Mouse (Mus musculus) kidney, postnatal 36 days (tissue): ENCODE results near the gene Rrbp1.
A peak's percentile ranks its signal among the peaks of the same experiment; 100 is the strongest.

Experiments
- DNase-seq, 2 experiments: peaks; one replicate each; pipeline ENCODE4 v3.0.0; 2021 to 2022; ENCODE audit warnings: mixed read lengths in 2 of 2

Rrbp1 gene

GRCm38 (mm10) chr2:143914760-143915599 lies 96.1 kb downstream of the Rrbp1 start, which contains the start of gene Dstn:
TSS of gene Dstn (plus strand) at chr2:143915320.
- DNase-seq, result peak; percentile 97 to 98

- peak in 1 of 2 experiments; percentile 37 for DNase-seq
These were observed 96.8 kb downstream of the Rrbp1 start for GRCm38 (mm10) chr2:143914221-143914620.

DNA sequence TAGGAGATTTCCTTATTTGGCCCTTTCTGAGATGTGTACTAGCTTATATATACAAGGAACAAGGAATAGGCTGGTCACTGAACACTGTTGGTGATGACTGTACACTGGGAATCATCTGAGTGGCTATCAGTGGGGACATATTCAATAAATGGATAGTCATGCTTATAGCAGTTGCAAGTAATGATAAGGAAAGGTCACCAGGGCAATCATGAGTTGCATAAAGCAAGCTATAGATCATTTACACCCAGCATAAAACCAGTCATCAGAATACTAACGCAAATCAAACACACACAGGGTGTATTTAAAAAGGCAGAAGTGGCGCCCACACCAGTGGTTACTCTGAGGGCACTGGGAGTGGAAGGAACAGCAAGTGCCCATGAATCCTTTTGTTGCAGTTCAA lies 98.9 kb downstream of the Rrbp1 start:
- no peak for DNase-seq

- DNase-seq, result no peak
These were observed 101.8 kb downstream of the Rrbp1 start for GRCm38 (mm10) chr2:143909230-143909629.

GRCm38 (mm10) chr2:143904896-143905295 lies 106.2 kb downstream of the Rrbp1 start:
- DNase-seq, result peak; percentile 47 to 61

- DNase-seq, result peak; percentile 37 to 43
These were observed 107.6 kb downstream of the Rrbp1 start for GRCm38 (mm10) chr2:143903376-143904045.

DNA sequence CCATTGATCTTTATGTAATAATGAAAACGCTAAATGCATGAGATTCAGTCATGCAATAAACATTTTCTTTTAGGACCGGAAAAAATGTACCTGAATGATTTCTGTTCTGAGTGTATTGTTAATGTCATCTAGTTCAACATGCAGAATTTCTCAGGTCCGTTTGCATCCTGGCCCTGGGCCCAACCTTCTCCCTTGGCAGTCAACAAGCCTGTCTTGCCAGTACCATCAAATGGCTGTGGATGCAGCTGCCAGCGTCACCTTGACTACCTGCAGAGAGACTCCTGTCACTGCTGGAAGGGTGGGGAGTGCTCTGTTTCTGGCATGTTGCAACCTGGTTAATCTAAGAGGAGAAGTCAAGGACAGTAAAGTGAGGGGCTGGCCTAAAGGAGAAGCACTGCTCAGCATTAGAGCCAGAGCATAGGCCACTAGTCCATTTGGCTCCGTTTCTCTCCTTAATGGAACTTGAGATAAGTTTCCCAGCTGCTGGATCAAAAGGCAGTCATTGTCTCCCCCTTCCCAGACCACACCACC lies 110.2 kb downstream of the Rrbp1 start:
- no peak for DNase-seq

DNA sequence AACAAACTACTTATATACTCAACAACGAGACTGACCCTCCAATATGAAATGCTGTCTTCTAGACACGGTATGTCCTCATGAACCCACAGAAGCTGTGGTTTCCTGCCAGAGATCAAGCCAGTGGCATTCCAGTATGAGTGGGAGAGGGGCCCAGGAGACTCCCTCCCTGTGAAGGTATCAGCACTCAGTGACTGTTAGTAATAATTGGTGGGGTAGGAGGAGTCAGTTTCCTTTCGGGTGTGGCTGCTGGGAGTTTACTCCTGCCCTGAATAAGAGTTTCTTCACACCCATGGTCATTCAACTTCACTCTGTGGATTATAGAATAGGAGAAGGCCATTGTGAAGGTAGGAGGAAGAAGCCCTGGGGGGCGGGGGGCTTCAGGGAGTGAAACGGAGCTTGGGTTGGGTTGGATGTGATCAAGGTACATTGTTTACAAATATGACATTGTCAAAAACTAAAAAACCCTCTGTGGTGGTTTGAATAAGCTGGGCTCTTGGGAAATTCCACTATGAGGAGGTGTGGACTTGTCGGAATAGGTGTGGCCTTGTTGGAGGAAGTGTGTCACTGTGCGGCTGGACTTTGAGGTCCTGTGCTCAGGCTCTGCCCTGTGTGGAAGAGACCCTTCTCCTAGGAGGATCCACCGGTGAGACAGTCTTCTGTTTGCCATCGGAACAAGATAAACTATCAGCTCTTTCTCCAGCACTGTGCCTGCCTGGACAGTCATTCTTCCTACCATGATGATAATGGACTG lies 111.4 kb downstream of the Rrbp1 start:
- no peak for DNase-seq
